Mouse (Mus musculus): ENCODE data around the gene Rnf4. TPM values are rescaled to one million over a fixed set of nuclear protein-coding genes. Genes with fewer than 3 reads are reported as not detected.

Rnf4 gene
- polyA plus RNA-seq, 1 experiment from 2014 or later: 131 TPM

- WGBS: 81% methylated on average over 3 of the region's 3 CpGs
- no peak for ATAC-seq (ENCODE audit: low FRiP score)
- Histone ChIP-seq H3K4me3 (no peak overlapping the region), H3K27ac (no peak overlapping the region), H3K4me2 (no peak overlapping the region), H3K36me3 (no peaks in the 10 kb centered on the region), H3K4me1 (replicated peaks) (no peaks in the 10 kb centered on the region), H3K9ac (no peak overlapping the region), H3K27me3 (no peaks in the 10 kb centered on the region), H3K9me3 (no peaks in the 10 kb centered on the region)
These were observed 27.1 kb upstream of the Rnf4 start for GRCm38 (mm10) chr5:34309016-34309415.

- H3K36me3 ChIP-seq: no peaks in the 10 kb centered on the region
- 73% methylated on average over 2 of the region's 2 CpGs for WGBS
- no peak overlapping the region for H3K27ac ChIP-seq
- H3K4me2 ChIP-seq: no peak overlapping the region
- H3K4me1 ChIP-seq (replicated peaks): no peaks in the 10 kb centered on the region
- no peaks in the 10 kb centered on the region for H3K27me3 ChIP-seq
- H3K4me3 ChIP-seq: no peak overlapping the region
- no peaks in the 10 kb centered on the region for H3K9me3 ChIP-seq
- H3K9ac ChIP-seq: no peak overlapping the region
- no peak for ATAC-seq (ENCODE audit: low FRiP score)
These were observed 16.5 kb upstream of the Rnf4 start for GRCm38 (mm10) chr5:34319491-34320034.

- ATAC-seq (ENCODE audit: low FRiP score): no peak
- no peak overlapping the region for H3K4me2 ChIP-seq
- H3K27ac ChIP-seq: no peak overlapping the region
- H3K4me1 ChIP-seq (replicated peaks): peaks cover 1% of the 10 kb centered on the region
- H3K9ac ChIP-seq: no peak overlapping the region
- H3K27me3 ChIP-seq: no peaks in the 10 kb centered on the region
- 90% methylated on average over 4 of the region's 4 CpGs for WGBS
- H3K9me3 ChIP-seq: no peaks in the 10 kb centered on the region
- H3K4me3 ChIP-seq: no peak overlapping the region
- no peaks in the 10 kb centered on the region for H3K36me3 ChIP-seq
These were observed 14.9 kb upstream of the Rnf4 start for GRCm38 (mm10) chr5:34321236-34321635.

- Histone ChIP-seq H3K9me3 (no peaks in the 10 kb centered on the region), H3K4me1 (replicated peaks) (peaks cover 15% of the 10 kb centered on the region), H3K36me3 (no peaks in the 10 kb centered on the region), H3K27me3 (no peaks in the 10 kb centered on the region), H3K4me2 (no peak overlapping the region), H3K27ac (no peak overlapping the region), H3K4me3 (no peak overlapping the region), H3K9ac (no peak overlapping the region)
- ATAC-seq (ENCODE audit: low FRiP score): no peak
These were observed 10.8 kb upstream of the Rnf4 start for GRCm38 (mm10) chr5:34325286-34325685.

- H3K4me3 ChIP-seq: no peak overlapping the region
- no peaks in the 10 kb centered on the region for H3K27me3 ChIP-seq
- 25% methylated on average over 4 of the region's 4 CpGs for whole genome bisulfite sequencing
- peak overlapping the region; percentile 56; the same call in 1 of the 2 replicates for H3K4me2 ChIP-seq
- peak overlapping the region; percentile 70; the same call in 1 of the 2 replicates for H3K9ac ChIP-seq
- no peaks in the 10 kb centered on the region for H3K9me3 ChIP-seq
- H3K4me1 ChIP-seq (replicated peaks): peaks cover 15% of the 10 kb centered on the region
- no peak overlapping the region for H3K27ac ChIP-seq
- ATAC-seq (ENCODE audit: low FRiP score): no peak
- H3K36me3 ChIP-seq: no peaks in the 10 kb centered on the region
These were observed 9.8 kb upstream of the Rnf4 start for GRCm38 (mm10) chr5:34326249-34326691.

- WGBS: 17% methylated on average over 31 of the region's 31 CpGs
- no peaks in the 10 kb centered on the region for H3K9me3 ChIP-seq
- peak overlapping the region; percentile 70 for H3K9ac ChIP-seq
- H3K4me1 ChIP-seq (replicated peaks): peaks cover 15% of the 10 kb centered on the region
- no peaks in the 10 kb centered on the region for H3K27me3 ChIP-seq
- no peaks in the 10 kb centered on the region for H3K36me3 ChIP-seq
- H3K4me3 ChIP-seq: peak overlapping the region; percentile 31
- peak; percentile 66 for ATAC-seq (ENCODE audit: low FRiP score)
- no peak overlapping the region; the same call in 1 of the 2 replicates for H3K27ac ChIP-seq
- peak overlapping the region; percentile 56 for H3K4me2 ChIP-seq
These were observed 9.1 kb upstream of the Rnf4 start for GRCm38 (mm10) chr5:34326875-34327576.

- Histone ChIP-seq H3K9ac (no peak overlapping the region), H3K27me3 (no peaks in the 10 kb centered on the region), H3K4me3 (no peak overlapping the region), H3K36me3 (no peaks in the 10 kb centered on the region), H3K27ac (no peak overlapping the region), H3K9me3 (no peaks in the 10 kb centered on the region), H3K4me1 (replicated peaks) (peaks cover 16% of the 10 kb centered on the region), H3K4me2 (no peak overlapping the region)
- no peak for ATAC-seq (ENCODE audit: low FRiP score)
- 88% methylated on average over 2 of the region's 2 CpGs for WGBS
These were observed 6.0 kb upstream of the Rnf4 start for GRCm38 (mm10) chr5:34330136-34330535.

GRCm38 (mm10) chr5:34334081-34334480 is 2.0 kb upstream of the Rnf4 start:
- ATAC-seq (ENCODE audit: low FRiP score): no peak
- H3K9ac ChIP-seq: no peak overlapping the region
- H3K27me3 ChIP-seq: no peaks in the 10 kb centered on the region
- H3K36me3 ChIP-seq: no peaks in the 10 kb centered on the region
- no peaks in the 10 kb centered on the region for H3K9me3 ChIP-seq
- no peak overlapping the region for H3K4me2 ChIP-seq
- WGBS: 87% methylated on average over 1 of the region's 1 CpGs
- H3K4me3 ChIP-seq: no peak overlapping the region
- peaks cover 24% of the 10 kb centered on the region for H3K4me1 ChIP-seq (replicated peaks)
- H3K27ac ChIP-seq: no peak overlapping the region

- WGBS: 3% methylated on average over 21 of the region's 21 CpGs
- Histone ChIP-seq H3K9me3 (no peaks in the 10 kb centered on the region), H3K4me1 (replicated peaks) (peaks cover 24% of the 10 kb centered on the region), H3K27me3 (no peaks in the 10 kb centered on the region), H3K36me3 (no peaks in the 10 kb centered on the region), H3K4me3 (peak overlapping the region; percentile 98), H3K27ac (peak overlapping the region; percentile 92), H3K4me2 (peak overlapping the region; percentile 89), H3K9ac (peak overlapping the region; percentile 98)
- ATAC-seq (ENCODE audit: low FRiP score): peak; percentile 73
These were observed 471 bp upstream of the Rnf4 start for GRCm38 (mm10) chr5:34335539-34336096.

- ATAC-seq (ENCODE audit: low FRiP score): peak; percentile 31
- peak overlapping the region; percentile 98 for H3K4me3 ChIP-seq
- peaks cover 28% of the 10 kb centered on the region for H3K4me1 ChIP-seq (replicated peaks)
- H3K4me2 ChIP-seq: peak overlapping the region; percentile 92
- peak overlapping the region; percentile 98 for H3K9ac ChIP-seq
- H3K27ac ChIP-seq: peak overlapping the region; percentile 95
- under 1% methylated on average over 42 of the region's 42 CpGs for WGBS
- H3K27me3 ChIP-seq: no peaks in the 10 kb centered on the region
- H3K36me3 ChIP-seq: no peaks in the 10 kb centered on the region
- H3K9me3 ChIP-seq: no peaks in the 10 kb centered on the region
These were observed 824 bp downstream of the Rnf4 start for GRCm38 (mm10) chr5:34336775-34337450.

GRCm38 (mm10) chr5:34340246-34340645 is 4.2 kb downstream of the Rnf4 start:
- Histone ChIP-seq H3K36me3 (peaks cover 14% of the 10 kb centered on the region), H3K9me3 (no peaks in the 10 kb centered on the region), H3K4me2 (no peak overlapping the region), H3K4me1 (replicated peaks) (peaks cover 26% of the 10 kb centered on the region), H3K27ac (no peak overlapping the region), H3K4me3 (no peak overlapping the region), H3K9ac (no peak overlapping the region), H3K27me3 (no peaks in the 10 kb centered on the region)
- 96% methylated on average over 6 of the region's 6 CpGs for WGBS
- ATAC-seq (ENCODE audit: low FRiP score): no peak

GRCm38 (mm10) chr5:34352084-34352631 is 16.1 kb downstream of the Rnf4 start:
- Histone ChIP-seq H3K4me2 (no peak overlapping the region), H3K27ac (no peak overlapping the region), H3K27me3 (no peaks in the 10 kb centered on the region), H3K4me3 (no peak overlapping the region), H3K36me3 (peaks cover 88% of the 10 kb centered on the region), H3K9ac (no peak overlapping the region), H3K4me1 (replicated peaks) (no peaks in the 10 kb centered on the region), H3K9me3 (no peaks in the 10 kb centered on the region)
- WGBS: 94% methylated on average over 3 of the region's 3 CpGs
- ATAC-seq (ENCODE audit: low FRiP score): no peak

Measured in hindbrain, embryonic 13.5 days (tissue).